Mouse (Mus musculus) embryonic facial prominence, embryonic 10.5 days (tissue): ENCODE measurements at regions not wholly inside any gene's neighbourhood (a gene's known extent, or its start where the extent isn't known, plus 50 kb on each side); places are given as distances from the start of the nearest gene placed in this dataset.

Experiments
- DNase-seq: peaks from one replicate; pipeline ENCODE4 v3.0.0-alpha.2; 2017; ENCODE audit warnings: low spot score
- H3K27ac ChIP-seq: fragments of 300-500 bp; sonication (generic); replicated peaks from 2 replicates; pipeline ENCODE4 v1.5.1; 2016; ENCODE audit warnings: mild to moderate bottlenecking
- H3K27me3 ChIP-seq: fragments of 300-500 bp; sonication (generic); replicated peaks from 2 replicates; pipeline ENCODE4 v1.6.1; 2016; ENCODE audit warnings: low read depth, mild to moderate bottlenecking; ENCODE audit not compliant: poor library complexity, severe bottlenecking
- H3K36me3 ChIP-seq: fragments of 300-500 bp; sonication (generic); replicated peaks from 2 replicates; pipeline ENCODE4 v1.6.1; 2016; ENCODE audit warnings: mild to moderate bottlenecking, moderate library complexity
- H3K4me1 ChIP-seq: fragments of 300-500 bp; sonication (generic); 2 replicates; pipeline ENCODE4 v1.6.1; 2016
- H3K4me3 ChIP-seq: fragments of 300-500 bp; sonication (generic); 2 replicates; pipeline ENCODE4 v1.5.1; 2016; ENCODE audit warnings: mild to moderate bottlenecking, moderate library complexity
- H3K9me3 ChIP-seq: fragments of 300-500 bp; sonication (generic); 2 replicates; pipeline ENCODE4 v1.6.1; 2016; ENCODE audit warnings: mild to moderate bottlenecking
- WGBS: fragments of 180-500 bp; shearing (Covaris S2); methylation state at CpG from one replicate; pipeline ENCODE4 v1.1.7; 2016; 5-methylcytosine and 5-hydroxymethylcytosine counted together

GRCm38 (mm10) chr11:64752816-64753215 lies 226.0 kb upstream of the Elac2 start:
- WGBS: 70% methylated on average over 7 of the region's 7 CpGs

GRCm38 (mm10) chr11:64754076-64754475 lies 224.8 kb upstream of the Elac2 start:
- WGBS: 67% methylated on average over 5 of the region's 5 CpGs
- peak; percentile 19 for DNase-seq
- Histone ChIP-seq H3K4me3 (no peak overlapping the region), H3K27me3 (no peaks in the 10 kb centered on the region), H3K36me3 (no peaks in the 10 kb centered on the region), H3K9me3 (no peaks in the 10 kb centered on the region), H3K27ac (no peak overlapping the region; the same call in 1 of the 2 replicates), H3K4me1 (peaks cover 20% of the 10 kb centered on the region)

More at GRCm38 (mm10) chr11:64752816-64753215, 226.0 kb upstream of the Elac2 start:
- DNase-seq: no peak
- Histone ChIP-seq H3K4me3 (no peak overlapping the region), H3K27ac (no peak overlapping the region), H3K36me3 (no peaks in the 10 kb centered on the region), H3K9me3 (no peaks in the 10 kb centered on the region), H3K4me1 (peaks cover 20% of the 10 kb centered on the region), H3K27me3 (no peaks in the 10 kb centered on the region)

- Histone ChIP-seq H3K4me3 (no peak overlapping the region), H3K4me1 (peaks cover 14% of the 10 kb centered on the region), H3K36me3 (no peaks in the 10 kb centered on the region), H3K9me3 (no peaks in the 10 kb centered on the region), H3K27me3 (no peaks in the 10 kb centered on the region), H3K27ac (no peak overlapping the region)
- DNase-seq: peak; percentile 23
- 88% methylated on average over 1 of the region's 1 CpGs for WGBS
These were observed 223.3 kb upstream of the Elac2 start for GRCm38 (mm10) chr11:64755563-64755962.

- Histone ChIP-seq H3K4me3 (no peak overlapping the region), H3K36me3 (no peaks in the 10 kb centered on the region), H3K27me3 (no peaks in the 10 kb centered on the region), H3K27ac (no peak overlapping the region), H3K9me3 (no peaks in the 10 kb centered on the region), H3K4me1 (peaks cover 10% of the 10 kb centered on the region)
- WGBS: 86% methylated on average over 3 of the region's 3 CpGs
- no peak for DNase-seq
These were observed 218.2 kb upstream of the Elac2 start for GRCm38 (mm10) chr11:64760626-64761025.

GRCm38 (mm10) chr11:64762755-64763154 lies 216.1 kb upstream of the Elac2 start:
- Histone ChIP-seq H3K36me3 (no peaks in the 10 kb centered on the region), H3K27ac (no peak overlapping the region)

GRCm38 (mm10) chr11:64764056-64764455 lies 214.8 kb upstream of the Elac2 start:
- H3K4me3 ChIP-seq: no peak overlapping the region
- DNase-seq: peak; percentile 15
- no peaks in the 10 kb centered on the region for H3K36me3 ChIP-seq
- H3K27me3 ChIP-seq: no peaks in the 10 kb centered on the region
- no peak overlapping the region for H3K27ac ChIP-seq
- no peaks in the 10 kb centered on the region for H3K9me3 ChIP-seq
- peaks cover 10% of the 10 kb centered on the region for H3K4me1 ChIP-seq
- 63% methylated on average over 6 of the region's 6 CpGs for WGBS

More at GRCm38 (mm10) chr11:64762755-64763154, 216.1 kb upstream of the Elac2 start:
- no peak for DNase-seq
- no peaks in the 10 kb centered on the region for H3K27me3 ChIP-seq
- WGBS: 87% methylated on average over 3 of the region's 3 CpGs
- H3K4me1 ChIP-seq: peaks cover 10% of the 10 kb centered on the region
- H3K4me3 ChIP-seq: no peak overlapping the region
- H3K9me3 ChIP-seq: no peaks in the 10 kb centered on the region

- no peaks in the 10 kb centered on the region for H3K27me3 ChIP-seq
- 86% methylated on average over 5 of the region's 5 CpGs for WGBS
- DNase-seq: no peak
- H3K27ac ChIP-seq: no peak overlapping the region
- H3K9me3 ChIP-seq: no peaks in the 10 kb centered on the region
- no peak overlapping the region for H3K4me3 ChIP-seq
- H3K36me3 ChIP-seq: no peaks in the 10 kb centered on the region
- H3K4me1 ChIP-seq: peaks cover 23% of the 10 kb centered on the region
These were observed 202.1 kb upstream of the Elac2 start for GRCm38 (mm10) chr11:64776691-64777090.

- Histone ChIP-seq H3K27me3 (peaks cover 3% of the 10 kb centered on the region; the same call in 1 of the 2 replicates), H3K4me3 (peak overlapping the region; percentile 40), H3K36me3 (no peaks in the 10 kb centered on the region), H3K4me1 (peaks cover 47% of the 10 kb centered on the region), H3K27ac (peak overlapping the region; percentile 78), H3K9me3 (no peaks in the 10 kb centered on the region)
- DNase-seq: peak; percentile 84
- 28% methylated on average over 21 of the region's 21 CpGs for WGBS
These were observed 178.4 kb upstream of the Elac2 start for GRCm38 (mm10) chr11:64800246-64801121.

- no peaks in the 10 kb centered on the region for H3K36me3 ChIP-seq
- peak overlapping the region; percentile 77 for H3K27ac ChIP-seq
- H3K4me1 ChIP-seq: peaks cover 47% of the 10 kb centered on the region
- no peaks in the 10 kb centered on the region for H3K9me3 ChIP-seq
- peak; percentile 43 for DNase-seq
- peak overlapping the region; percentile 40 for H3K4me3 ChIP-seq
- WGBS: 32% methylated on average over 10 of the region's 10 CpGs
- H3K27me3 ChIP-seq: peaks cover 3% of the 10 kb centered on the region; the same call in 1 of the 2 replicates
These were observed 177.5 kb upstream of the Elac2 start for GRCm38 (mm10) chr11:64801351-64801750.

- Histone ChIP-seq H3K9me3 (no peaks in the 10 kb centered on the region), H3K27ac (no peak overlapping the region), H3K4me1 (peaks cover 31% of the 10 kb centered on the region), H3K36me3 (no peaks in the 10 kb centered on the region), H3K4me3 (no peak overlapping the region), H3K27me3 (peaks cover 3% of the 10 kb centered on the region; the same call in 1 of the 2 replicates)
- DNase-seq: no peak
- WGBS: 76% methylated on average over 3 of the region's 3 CpGs
These were observed 173.3 kb upstream of the Elac2 start for GRCm38 (mm10) chr11:64805567-64805966.

GRCm38 (mm10) chr11:64812408-64812807 lies 166.4 kb upstream of the Elac2 start:
- H3K27ac ChIP-seq: no peak overlapping the region
- DNase-seq: no peak
- no peaks in the 10 kb centered on the region for H3K36me3 ChIP-seq
- H3K4me1 ChIP-seq: peaks cover 15% of the 10 kb centered on the region
- no peaks in the 10 kb centered on the region for H3K27me3 ChIP-seq
- no peaks in the 10 kb centered on the region for H3K9me3 ChIP-seq
- WGBS: 73% methylated on average over 6 of the region's 6 CpGs
- no peak overlapping the region for H3K4me3 ChIP-seq

GRCm38 (mm10) chr11:64829429-64829828 lies 149.4 kb upstream of the Elac2 start:
- no peak for DNase-seq
- no peaks in the 10 kb centered on the region for H3K36me3 ChIP-seq
- WGBS: 78% methylated on average over 5 of the region's 5 CpGs
- no peak overlapping the region for H3K27ac ChIP-seq
- H3K9me3 ChIP-seq: no peaks in the 10 kb centered on the region
- 0 out of 2 replicates have a peak, but pooled peaks cover 8% of the 10 kb centered on the region for H3K27me3 ChIP-seq
- H3K4me1 ChIP-seq: peaks cover 28% of the 10 kb centered on the region
- no peak overlapping the region for H3K4me3 ChIP-seq

GRCm38 (mm10) chr11:64832453-64832852 lies 146.4 kb upstream of the Elac2 start:
- WGBS: 59% methylated on average over 5 of the region's 5 CpGs
- no peaks in the 10 kb centered on the region for H3K36me3 ChIP-seq

More at GRCm38 (mm10) chr11:64832453-64832852, 146.4 kb upstream of the Elac2 start:
- Histone ChIP-seq H3K4me1 (peaks cover 30% of the 10 kb centered on the region), H3K27me3 (0 out of 2 replicates have a peak, but pooled peaks cover 8% of the 10 kb centered on the region), H3K9me3 (no peaks in the 10 kb centered on the region), H3K27ac (no peak overlapping the region), H3K4me3 (no peak overlapping the region)
- DNase-seq: no peak
